Mouse (Mus musculus) embryo, embryonic 10.5 days (tissue): ENCODE data around the gene Irf2bp1.
A peak's percentile ranks its signal among the peaks of the same experiment; 100 is the strongest.

Source experiments
- DNase-seq: peaks from one replicate; pipeline ENCODE4 v3.0.0-alpha.2; 2015; ENCODE audit warnings: low spot score

The Irf2bp1 gene

DNA sequence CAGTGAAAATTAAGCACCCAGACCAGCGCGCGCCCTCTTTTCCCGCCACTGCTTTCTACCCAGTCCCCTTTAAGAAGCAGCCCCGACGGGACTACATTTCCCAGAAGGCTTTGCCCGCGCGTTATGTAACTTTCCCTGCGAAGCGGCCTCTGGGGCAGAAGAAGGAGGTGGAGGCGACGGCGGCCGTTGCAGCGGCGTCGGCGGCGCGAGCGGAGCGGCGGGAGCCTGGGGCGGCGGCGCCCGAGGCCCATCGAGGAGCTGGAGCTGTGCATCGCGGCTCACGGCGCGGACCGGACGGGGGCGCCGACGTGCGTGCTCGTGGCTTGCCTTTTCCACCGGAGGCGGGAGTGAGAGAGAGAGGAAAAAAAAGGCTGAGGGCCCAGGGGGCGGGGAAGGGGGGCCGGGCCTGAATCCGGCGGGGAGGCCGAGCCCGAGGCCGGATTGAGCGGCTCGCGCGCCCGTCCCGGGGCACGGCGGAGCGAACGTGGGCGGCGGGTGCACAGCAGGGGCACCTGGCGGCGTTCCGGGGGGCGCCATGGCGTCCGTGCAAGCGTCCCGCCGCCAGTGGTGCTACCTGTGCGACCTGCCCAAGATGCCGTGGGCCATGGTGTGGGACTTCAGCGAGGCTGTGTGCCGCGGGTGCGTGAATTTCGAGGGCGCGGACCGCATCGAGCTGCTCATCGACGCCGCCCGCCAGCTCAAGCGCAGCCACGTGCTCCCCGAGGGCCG is at the start of gene Irf2bp1:
Gene Irf2bp1 (plus strand): TSS at position 143 of the 729 bp plus-strand sequence.
- peak; percentile 98 for DNase-seq

GRCm38 (mm10) chr7:18957569-18958383 is 46.1 kb upstream of the Irf2bp1 start:
- peak; percentile 69 for DNase-seq

DNA sequence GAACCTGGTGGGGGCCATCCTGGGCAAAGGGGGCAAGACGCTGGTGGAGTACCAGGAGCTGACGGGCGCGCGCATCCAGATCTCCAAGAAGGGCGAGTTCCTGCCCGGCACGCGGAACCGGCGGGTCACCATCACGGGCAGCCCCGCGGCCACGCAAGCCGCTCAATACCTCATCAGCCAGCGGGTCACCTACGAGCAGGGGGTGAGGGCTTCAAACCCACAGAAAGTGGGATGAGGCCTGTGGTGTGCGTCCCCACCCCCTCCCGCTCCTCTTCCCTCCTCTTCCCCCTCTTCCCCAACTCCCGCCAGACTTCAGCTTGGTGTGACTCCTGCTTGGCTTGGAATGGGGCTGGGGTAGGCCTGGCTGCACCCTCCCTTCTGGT is 45.5 kb upstream of the Irf2bp1 start:
- no peak for DNase-seq

GRCm38 (mm10) chr7:18959446-18959845 is 44.4 kb upstream of the Irf2bp1 start:
- DNase-seq: no peak

DNA sequence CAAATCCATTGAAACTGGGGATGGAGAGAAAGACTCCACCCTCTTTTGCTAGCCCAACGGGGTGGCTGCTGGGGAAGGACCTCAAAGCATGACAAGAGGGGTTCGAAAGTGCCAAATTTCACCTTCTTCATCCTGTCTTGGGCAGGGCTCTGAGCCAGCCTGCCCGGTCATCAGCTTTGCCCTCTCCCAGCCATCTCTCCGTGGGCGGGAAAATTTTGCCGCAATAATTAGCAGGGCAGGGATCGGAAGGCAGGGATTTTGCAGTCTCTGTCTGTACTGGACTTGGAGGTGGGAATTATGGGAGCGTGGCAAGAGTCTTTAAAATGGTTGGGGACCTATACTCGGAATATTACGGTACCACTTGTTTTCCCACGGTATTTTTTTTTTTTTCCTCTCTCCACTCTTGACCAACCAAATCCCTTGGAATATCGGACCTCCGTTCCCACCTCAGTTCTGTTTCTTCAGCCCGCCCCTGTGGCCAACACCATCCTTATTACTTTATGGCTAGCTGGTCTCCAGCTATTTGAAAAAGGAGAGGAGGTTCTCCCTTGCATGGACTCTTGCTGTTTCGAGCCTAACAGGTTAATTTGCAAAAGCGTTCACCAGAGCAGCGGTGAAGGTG is 41.6 kb upstream of the Irf2bp1 start:
- peak; percentile 83 for DNase-seq

DNA sequence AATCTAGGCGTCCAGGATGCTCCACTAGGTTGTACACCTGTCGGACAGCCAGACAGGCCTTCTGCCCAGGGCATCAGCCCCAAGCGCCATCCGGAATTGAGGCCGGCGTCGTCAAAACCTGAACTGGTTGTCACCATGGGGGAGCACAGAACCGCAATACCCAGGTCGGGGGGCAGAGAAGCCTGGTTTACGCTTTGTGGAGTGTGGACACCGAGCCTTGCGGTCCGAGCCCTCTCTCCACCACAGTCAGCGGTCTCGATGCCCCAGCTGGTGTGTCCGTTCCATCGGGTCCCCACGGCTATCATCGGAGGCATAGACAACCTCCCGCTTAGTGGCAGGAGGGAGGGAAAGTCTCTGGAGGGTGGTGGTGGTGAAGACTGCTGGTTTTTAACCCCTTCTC is 41.0 kb upstream of the Irf2bp1 start:
- DNase-seq: no peak

- DNase-seq: no peak
Observed at GRCm38 (mm10) chr7:18963294-18963843, 40.5 kb upstream of the Irf2bp1 start.

- no peak for DNase-seq
Observed at GRCm38 (mm10) chr7:18965312-18965711, 38.5 kb upstream of the Irf2bp1 start.

DNA sequence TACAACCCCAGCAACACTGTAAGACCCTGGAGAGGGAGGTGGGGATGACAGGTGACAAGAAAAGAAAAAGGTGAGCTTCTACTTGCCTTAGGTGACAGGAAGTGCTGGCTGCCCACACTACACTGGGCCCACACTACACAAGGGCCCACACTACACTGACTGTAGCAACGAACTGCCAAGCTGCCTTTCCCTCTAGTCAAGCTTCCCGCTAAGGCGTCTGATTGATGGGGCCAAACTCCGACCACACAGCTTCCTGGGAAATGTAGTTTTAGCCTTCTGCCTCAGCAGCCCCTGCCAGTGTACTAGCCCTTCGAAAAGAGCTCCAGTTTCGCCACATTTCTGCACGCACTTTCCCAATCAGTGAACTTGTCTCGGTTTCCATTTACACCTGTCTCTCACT is 36.2 kb upstream of the Irf2bp1 start:
- no peak for DNase-seq

DNA sequence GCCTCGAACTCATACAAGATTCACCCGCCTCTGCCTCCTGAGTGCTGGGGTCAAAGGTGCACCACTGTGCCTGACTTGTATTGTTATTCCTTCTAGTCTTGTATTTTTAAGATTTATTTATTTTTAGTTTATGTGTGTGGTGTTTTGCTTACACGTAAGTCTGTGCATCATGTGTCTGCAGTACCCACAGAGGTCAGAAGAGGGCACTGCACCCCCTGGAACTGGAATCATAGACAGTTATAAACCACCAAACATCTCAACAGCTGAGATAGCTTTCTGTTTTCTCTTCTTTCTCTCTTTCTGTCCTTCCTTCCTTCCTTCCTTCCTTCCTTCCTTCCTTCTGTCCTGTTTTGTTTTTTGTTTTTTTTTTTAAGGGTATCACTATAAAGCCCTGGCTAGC is 32.9 kb upstream of the Irf2bp1 start:
- no peak for DNase-seq

DNA sequence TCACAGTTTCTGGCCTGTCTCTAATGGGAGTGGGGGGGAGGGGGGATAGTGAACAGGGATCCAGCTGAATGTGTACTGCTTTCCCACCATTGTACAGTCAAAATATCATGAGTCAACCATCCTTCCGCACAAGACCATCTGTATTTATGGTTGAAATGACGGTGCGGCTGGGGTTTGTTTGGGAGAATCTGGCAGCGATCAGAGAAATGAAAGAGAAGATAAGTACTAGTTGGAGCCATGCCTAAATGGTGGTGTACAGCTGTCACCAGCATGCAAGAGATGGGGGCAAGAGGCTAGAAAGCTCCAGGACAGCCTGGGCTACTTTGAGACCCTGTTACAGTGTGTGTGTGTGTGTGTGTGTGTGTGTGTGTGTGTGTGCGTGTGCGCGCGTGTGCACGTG is 25.5 kb upstream of the Irf2bp1 start:
- DNase-seq: no peak

- no peak for DNase-seq
Observed at GRCm38 (mm10) chr7:18986503-18986902, 17.3 kb upstream of the Irf2bp1 start.

DNA sequence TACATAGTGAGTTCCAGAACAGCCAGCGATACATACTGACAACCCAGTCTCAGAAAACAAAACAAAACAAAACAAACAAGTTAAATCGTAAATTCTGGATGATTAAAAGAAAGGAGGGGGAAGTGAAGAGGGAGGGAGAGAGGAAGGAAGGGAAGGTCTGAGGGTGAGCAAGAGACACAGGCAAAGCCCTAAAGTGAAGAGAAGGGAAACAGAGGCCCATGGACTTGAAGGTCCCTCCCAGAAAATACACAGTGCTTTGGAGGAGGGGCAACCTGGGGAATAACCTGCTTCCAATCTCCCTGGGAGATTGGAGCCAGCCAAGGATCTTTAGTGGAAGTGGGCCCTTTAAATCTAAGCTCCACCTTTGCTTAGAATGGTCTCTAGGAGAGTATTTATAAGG is 16.7 kb upstream of the Irf2bp1 start, which contains the start of gene Nanos2:
Gene Nanos2 (plus strand): TSS at position 301 of the 400 bp plus-strand sequence.
- no peak for DNase-seq

GRCm38 (mm10) chr7:18987747-18988146 is 16.1 kb upstream of the Irf2bp1 start:
- DNase-seq: no peak

DNA sequence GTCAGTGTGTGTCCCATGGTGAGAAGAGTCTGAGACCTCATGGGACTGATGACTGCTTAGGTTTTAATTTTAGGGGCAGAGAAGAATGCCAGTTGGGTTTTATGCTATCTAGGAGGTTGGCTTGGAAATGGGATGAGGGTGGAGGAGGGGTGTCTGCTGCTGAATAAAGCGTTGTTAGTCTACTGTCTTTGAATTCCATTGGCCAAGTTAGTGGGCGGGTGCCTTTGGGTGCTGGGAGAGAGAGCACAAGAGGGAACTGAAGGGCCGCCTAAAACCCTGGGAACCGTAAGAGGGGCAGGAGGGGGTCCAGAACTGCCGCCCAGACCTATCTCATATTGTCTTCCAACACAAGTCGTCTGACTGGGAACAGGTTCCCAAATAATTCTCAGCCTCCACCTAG is 15.1 kb upstream of the Irf2bp1 start:
- DNase-seq: no peak

DNA sequence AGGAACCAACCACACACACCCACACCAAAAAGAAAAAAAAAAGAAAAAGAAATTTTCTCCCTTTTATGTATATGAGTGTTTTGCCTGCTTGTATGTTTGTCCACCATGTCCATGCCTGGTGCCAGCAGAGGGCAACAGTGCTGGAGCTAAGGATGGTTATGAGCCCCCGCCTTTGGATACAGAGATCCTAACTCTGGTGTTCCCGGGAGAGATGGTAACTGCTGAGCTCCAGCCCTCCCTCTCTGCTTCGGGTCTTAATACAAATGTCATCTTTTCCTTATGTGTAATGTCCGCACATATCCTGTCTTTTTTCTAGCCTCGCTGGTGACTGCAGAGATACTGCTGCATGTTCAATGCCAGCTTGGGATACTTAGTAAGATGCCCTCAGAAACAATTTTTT is 13.8 kb upstream of the Irf2bp1 start:
- DNase-seq: no peak

- DNase-seq: peak; percentile 100
Observed at GRCm38 (mm10) chr7:18990601-18991295, 13.1 kb upstream of the Irf2bp1 start, which contains the start of gene Mypop. TSS of gene Mypop (plus strand) at chr7:18991245.

DNA sequence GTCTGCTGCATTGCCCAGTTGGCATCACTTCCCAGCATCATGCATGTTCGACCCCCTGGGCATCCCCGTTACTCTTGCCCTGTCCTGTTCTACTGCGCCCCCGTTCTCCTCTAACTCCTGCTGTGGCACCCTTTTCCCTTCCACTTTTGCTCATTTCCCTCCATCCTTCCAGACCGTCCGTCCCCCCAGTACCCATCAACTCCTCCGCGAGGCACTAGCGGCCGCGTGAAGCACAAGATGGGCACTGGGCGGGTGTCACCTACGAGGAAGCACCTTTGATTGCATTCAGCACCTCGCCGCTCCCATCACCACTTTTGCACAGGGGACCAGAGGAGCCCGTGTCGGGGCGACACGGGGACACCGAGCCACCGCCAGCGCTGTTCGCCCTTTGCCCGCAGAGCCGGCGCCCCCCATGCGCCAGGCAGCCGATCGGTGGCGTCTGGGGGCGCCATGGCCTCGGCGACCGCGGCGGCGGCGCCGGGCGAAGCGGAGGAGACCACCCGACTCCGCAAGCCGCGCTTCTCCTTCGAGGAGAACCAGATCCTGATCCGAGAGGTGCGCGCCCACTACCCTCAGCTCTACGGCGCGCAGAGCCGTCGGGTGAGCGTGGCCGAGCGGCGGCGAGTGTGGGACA is 12.1 kb upstream of the Irf2bp1 start:
- DNase-seq: no peak

DNA sequence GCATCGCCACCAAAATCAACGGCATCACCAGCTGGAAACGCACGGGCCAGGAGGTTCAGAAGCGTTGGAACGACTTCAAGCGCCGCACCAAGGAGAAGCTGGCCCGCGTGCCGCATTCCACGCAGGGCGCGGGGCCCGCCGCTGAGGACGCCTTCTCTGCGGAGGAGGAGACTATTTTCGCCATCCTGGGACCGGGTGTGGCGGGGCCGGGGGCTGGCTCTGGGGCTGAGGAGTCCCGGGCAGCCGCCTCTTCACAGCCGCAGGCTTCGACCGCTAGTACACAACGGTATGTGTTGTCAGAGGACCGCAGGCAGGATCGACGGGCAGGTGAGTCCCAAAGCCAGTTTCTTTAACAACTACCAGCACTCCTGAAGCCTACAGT is 11.6 kb upstream of the Irf2bp1 start:
- DNase-seq: no peak

GRCm38 (mm10) chr7:18993036-18993435 is 10.8 kb upstream of the Irf2bp1 start:
- DNase-seq: no peak

DNA sequence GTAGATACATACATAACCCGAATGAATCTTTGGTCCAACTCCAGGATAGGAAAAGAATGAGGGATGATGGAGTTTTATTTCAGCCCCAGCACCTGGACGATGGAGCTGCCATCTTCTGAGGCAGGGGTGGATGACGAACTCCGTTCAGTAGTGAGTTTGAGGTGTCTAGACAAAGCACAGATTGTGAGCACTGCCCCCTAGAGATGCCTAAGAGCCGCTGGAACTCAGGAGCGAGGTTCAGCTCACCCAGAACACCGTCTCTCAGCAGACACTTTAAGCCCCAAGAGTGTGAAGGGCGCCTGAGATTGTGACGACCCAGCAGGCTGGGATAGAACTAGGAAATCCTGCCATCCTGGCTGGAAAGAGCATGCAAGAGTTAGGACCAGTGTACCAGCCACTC is 5.0 kb upstream of the Irf2bp1 start:
- no peak for DNase-seq
